Mouse (Mus musculus) lung, postnatal 0 days (tissue): ENCODE results near the gene Car1.
"Not testable (repeated sequence)": the region's sequence is repeated elsewhere in the genome, so short reads cannot be mapped to it uniquely, and the experiment has no call there.

Source experiments
- CTCF ChIP-seq: IDR thresholded peaks from 2 replicates; pipeline ENCODE4 v1.5.1; 2016; ENCODE audit warnings: antibody characterized with exemption, mild to moderate bottlenecking
- EP300 ChIP-seq: IDR thresholded peaks from 2 replicates; pipeline ENCODE4 v1.6.1; 2016; ENCODE audit warnings: antibody characterized with exemption, mild to moderate bottlenecking, control low read depth

- TF ChIP-seq CTCF, EP300: not testable (repeated sequence)
Measured at GRCm38 (mm10) chr3:14727496-14727895, 80.7 kb downstream of the Car1 start.
